Mouse (Mus musculus) C2C12 (cell line): ENCODE results near the gene Itgav.

ENCODE experiments used
- CTCF ChIP-seq: IDR thresholded peaks from one replicate; pipeline ENCODE4 v1.5.1; 2011; ENCODE audit not compliant: control insufficient read depth, insufficient read depth, insufficient read length
- USF1 ChIP-seq: IDR thresholded peaks from one replicate; pipeline ENCODE4 v1.6.1; 2011; ENCODE audit warnings: low read depth, mild to moderate bottlenecking, control low read depth, moderate library complexity

- TF ChIP-seq USF1 = no peak
- TF ChIP-seq CTCF = no peak
Observed at GRCm38 (mm10) chr2:83795766-83796165, 71.6 kb downstream of the Itgav start.
